Comparison of ENCODE assay signal across 10 mouse cellular contexts in genomic region chr2:38784396-38784795, GRCm38 (mm10).
DNase-seq lines count a peak whose midpoint lies in the region; ATAC-seq lines count a peak whose summit lies in the region.
"Had no signal": no experiment of that assay in that cellular context is flagged by ENCODE, and none has a peak within 500 bp of the region (broad histone marks: within the 10 kb centered on the region; RNA-seq: fewer than 3 reads in every experiment).

No protein-coding gene starts in this region.

- H3K9ac ChIP-seq in heart, embryonic 12.5 days = peak overlapping the region; percentile 3; the same call in 1 of the 2 replicates
- H3K9ac ChIP-seq in intestine, embryonic 15.5 days = no peak overlapping the region
- no peak overlapping the region for H3K9ac ChIP-seq in liver, embryonic 11.5 days (ENCODE audit: low read depth, low read length)
- H3K9ac ChIP-seq: lung, embryonic 15.5 days had no signal

- peak overlapping the region; percentile 60 for H3K4me2 ChIP-seq in heart, embryonic 12.5 days
- no peak overlapping the region for H3K4me2 ChIP-seq in intestine, embryonic 15.5 days (replicated peaks)
- peak overlapping the region; percentile 23; the same call in 1 of the 2 replicates for H3K4me2 ChIP-seq in liver, embryonic 11.5 days
- H3K4me2 ChIP-seq: lung, embryonic 15.5 days had no signal

- WGBS in heart, embryonic 12.5 days = 20% methylated on average over 11 of the region's 11 CpGs
- WGBS in intestine, embryonic 15.5 days = 32% methylated on average over 11 of the region's 11 CpGs
- WGBS in liver, embryonic 11.5 days = 45% methylated on average over 11 of the region's 11 CpGs

- DNase-seq in heart, adult 9 months (ENCODE audit: low spot score in 2 of 2) = no peak
- DNase-seq in adrenal gland, adult 8-10 months = peak; percentile 8
- no peak for DNase-seq in liver, embryonic 11.5 days (ENCODE audit: low spot score)
- no peak for DNase-seq in testis, postnatal 14 days (ENCODE audit: low spot score)
- no peak for DNase-seq in frontal cortex, postnatal 36 days (ENCODE audit: low spot score in 2 of 2)
- DNase-seq in cerebellum, adult 9-10 months = no peak
- DNase-seq: thymus, postnatal 4 days had no signal

- no peaks in the 10 kb centered on the region for H3K9me3 ChIP-seq in heart, embryonic 12.5 days (replicated peaks)
- H3K9me3 ChIP-seq in intestine, embryonic 15.5 days = no peaks in the 10 kb centered on the region
- H3K9me3 ChIP-seq in liver, embryonic 11.5 days (ENCODE audit: control insufficient read depth, low read length) = no peaks in the 10 kb centered on the region
- H3K9me3 ChIP-seq: lung, embryonic 15.5 days had no signal

- no peak for ATAC-seq in heart, embryonic 12.5 days (ENCODE audit: insufficient number of reproducible peaks, low FRiP score)
- ATAC-seq in intestine, embryonic 15.5 days = peak; percentile 86
- ATAC-seq in liver, embryonic 11.5 days (replicated peaks; ENCODE audit: low FRiP score) = 0 out of 2 replicates have a peak, but pooled peaks have one; percentile 51

- H3K27ac ChIP-seq in heart, embryonic 12.5 days (ENCODE audit: poor library complexity, severe bottlenecking) = no peak overlapping the region
- 0 out of 2 replicates have a peak overlapping the region, but pooled peaks have one; percentile 17 for H3K27ac ChIP-seq in intestine, embryonic 15.5 days
- no peak overlapping the region for H3K27ac ChIP-seq in liver, embryonic 11.5 days (ENCODE audit: low read depth, low read length)
- H3K27ac ChIP-seq: lung, embryonic 15.5 days had no signal

- H3K4me3 ChIP-seq in heart, embryonic 12.5 days = 0 out of 2 replicates have a peak overlapping the region, but pooled peaks have one; percentile 12
- H3K4me3 ChIP-seq in intestine, embryonic 15.5 days (replicated peaks) = no peak overlapping the region
- H3K4me3 ChIP-seq in liver, embryonic 11.5 days (ENCODE audit: low read depth, low read length) = peak overlapping the region; percentile 16; the same call in 1 of the 2 replicates
- H3K4me3 ChIP-seq: lung, embryonic 15.5 days had no signal

- peaks cover 21% of the 10 kb centered on the region for H3K4me1 ChIP-seq in heart, embryonic 12.5 days (replicated peaks)
- H3K4me1 ChIP-seq in intestine, embryonic 15.5 days (replicated peaks) = peaks cover 7% of the 10 kb centered on the region
- peaks cover 4% of the 10 kb centered on the region for H3K4me1 ChIP-seq in liver, embryonic 11.5 days (replicated peaks; ENCODE audit: control insufficient read depth, insufficient read depth, low read length)

- H3K27me3 ChIP-seq in heart, embryonic 12.5 days (replicated peaks) = no peaks in the 10 kb centered on the region
- no peaks in the 10 kb centered on the region for H3K27me3 ChIP-seq in intestine, embryonic 15.5 days (replicated peaks)
- H3K27me3 ChIP-seq in liver, embryonic 11.5 days (replicated peaks; ENCODE audit: control insufficient read depth, insufficient read depth, low read length) = no peaks in the 10 kb centered on the region
- H3K27me3 ChIP-seq: lung, embryonic 15.5 days had no signal

- H3K36me3 ChIP-seq in heart, embryonic 12.5 days = no peaks in the 10 kb centered on the region
- H3K36me3 ChIP-seq in intestine, embryonic 15.5 days = no peaks in the 10 kb centered on the region
- no peaks in the 10 kb centered on the region for H3K36me3 ChIP-seq in liver, embryonic 11.5 days (ENCODE audit: control insufficient read depth, insufficient read depth, low read length)
- H3K36me3 ChIP-seq: lung, embryonic 15.5 days had no signal
